Mouse (Mus musculus): ENCODE results near the gene Rnf212. TPM values are rescaled to one million over a fixed set of nuclear protein-coding genes. Genes with fewer than 3 reads are reported as not detected.

Gene Rnf212
- polyA plus RNA-seq, 1 experiment from 2014 or later = not detected

DNA sequence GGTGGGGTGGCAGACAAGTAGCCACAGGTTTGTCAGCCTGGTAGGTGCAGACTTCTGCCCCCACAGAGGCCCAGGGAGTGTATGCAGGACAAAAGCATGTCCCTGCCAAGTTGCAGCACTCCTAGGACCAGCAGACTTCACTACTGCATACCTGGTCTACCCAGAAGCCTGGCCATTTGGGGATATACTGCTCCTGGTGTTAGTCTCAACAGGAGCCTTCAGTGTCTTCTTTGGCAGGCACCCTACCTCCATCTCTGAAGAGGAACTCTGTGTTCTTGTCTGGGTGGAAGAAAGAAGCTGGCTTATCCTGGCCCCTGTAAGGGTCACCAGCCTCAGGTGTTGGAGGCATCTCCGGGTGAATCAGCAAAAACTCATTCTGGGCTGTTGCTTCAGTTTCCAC lies 58.8 kb downstream of the Rnf212 start:
- Histone ChIP-seq H3K4me1 (replicated peaks; ENCODE audit: insufficient read depth, low read length) (no peaks in the 10 kb centered on the region), H3K4me2 (ENCODE audit: low read length) (no peak overlapping the region), H3K9ac (ENCODE audit: low read depth, low read length) (no peak overlapping the region), H3K4me3 (replicated peaks; ENCODE audit: low read depth, low read length) (no peak overlapping the region), H3K9me3 (replicated peaks; ENCODE audit: low read length) (no peaks in the 10 kb centered on the region), H3K27ac (no peak overlapping the region), H3K36me3 (ENCODE audit: insufficient read depth, low read length) (no peaks in the 10 kb centered on the region), H3K27me3 (ENCODE audit: insufficient read depth, low read length) (no peaks in the 10 kb centered on the region)
- 73% methylated on average over 1 of the region's 1 CpGs for WGBS
- ATAC-seq (replicated peaks; ENCODE audit: low FRiP score, low read depth) = no peak
- no peak for DNase-seq (ENCODE audit: low spot score)
- no peak for TF ChIP-seq CTCF (IDR thresholded peaks at IDR 0.05; ENCODE audit: low read depth)

- H3K36me3 ChIP-seq (ENCODE audit: insufficient read depth, low read length) = no peaks in the 10 kb centered on the region
- H3K4me2 ChIP-seq (ENCODE audit: low read length) = no peak overlapping the region
- ATAC-seq (replicated peaks; ENCODE audit: low FRiP score, low read depth) = no peak
- no peaks in the 10 kb centered on the region for H3K27me3 ChIP-seq (ENCODE audit: insufficient read depth, low read length)
- no peaks in the 10 kb centered on the region for H3K4me1 ChIP-seq (replicated peaks; ENCODE audit: insufficient read depth, low read length)
- TF ChIP-seq CTCF (IDR thresholded peaks at IDR 0.05; ENCODE audit: low read depth) = no peak
- no peak overlapping the region; the same call in 1 of the 2 replicates for H3K9ac ChIP-seq (ENCODE audit: low read depth, low read length)
- no peaks in the 10 kb centered on the region for H3K9me3 ChIP-seq (replicated peaks; ENCODE audit: low read length)
- H3K27ac ChIP-seq = no peak overlapping the region
- DNase-seq (ENCODE audit: low spot score) = no peak
- no peak overlapping the region for H3K4me3 ChIP-seq (replicated peaks; ENCODE audit: low read depth, low read length)
- WGBS = 55% methylated on average over 6 of the region's 6 CpGs
These were observed 60.6 kb downstream of the Rnf212 start for GRCm38 (mm10) chr5:108714149-108714548.

DNA sequence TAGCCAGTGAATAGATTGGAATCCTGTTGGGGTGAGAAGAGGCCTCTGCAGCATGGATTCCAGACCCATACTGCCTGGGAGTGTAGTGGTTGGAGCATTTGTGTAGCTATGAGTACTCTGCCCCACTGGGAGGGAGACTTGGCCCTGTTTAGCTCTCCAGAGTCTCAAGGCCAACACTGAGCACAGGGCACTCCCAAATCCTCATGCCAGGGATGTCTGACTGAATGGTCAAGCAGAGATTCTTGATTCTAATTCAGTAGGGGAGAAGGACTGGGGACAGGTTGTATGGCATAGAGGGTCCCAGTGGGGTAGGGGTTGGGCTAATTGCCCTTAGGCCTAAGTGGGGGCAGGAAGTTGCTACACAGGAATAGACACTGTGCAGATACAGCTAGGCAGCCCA lies 61.1 kb downstream of the Rnf212 start:
- ATAC-seq (replicated peaks; ENCODE audit: low FRiP score, low read depth) (no peak), DNase-seq (ENCODE audit: low spot score) (no peak)
- H3K4me2 ChIP-seq (ENCODE audit: low read length) = no peak overlapping the region
- no peak overlapping the region for H3K4me3 ChIP-seq (replicated peaks; ENCODE audit: low read depth, low read length)
- no peaks in the 10 kb centered on the region for H3K9me3 ChIP-seq (replicated peaks; ENCODE audit: low read length)
- TF ChIP-seq CTCF (IDR thresholded peaks at IDR 0.05; ENCODE audit: low read depth) = no peak
- H3K4me1 ChIP-seq (replicated peaks; ENCODE audit: insufficient read depth, low read length) = no peaks in the 10 kb centered on the region
- no peak overlapping the region for H3K27ac ChIP-seq
- no peaks in the 10 kb centered on the region for H3K36me3 ChIP-seq (ENCODE audit: insufficient read depth, low read length)
- no peaks in the 10 kb centered on the region for H3K27me3 ChIP-seq (ENCODE audit: insufficient read depth, low read length)
- no peak overlapping the region; the same call in 1 of the 2 replicates for H3K9ac ChIP-seq (ENCODE audit: low read depth, low read length)

DNA sequence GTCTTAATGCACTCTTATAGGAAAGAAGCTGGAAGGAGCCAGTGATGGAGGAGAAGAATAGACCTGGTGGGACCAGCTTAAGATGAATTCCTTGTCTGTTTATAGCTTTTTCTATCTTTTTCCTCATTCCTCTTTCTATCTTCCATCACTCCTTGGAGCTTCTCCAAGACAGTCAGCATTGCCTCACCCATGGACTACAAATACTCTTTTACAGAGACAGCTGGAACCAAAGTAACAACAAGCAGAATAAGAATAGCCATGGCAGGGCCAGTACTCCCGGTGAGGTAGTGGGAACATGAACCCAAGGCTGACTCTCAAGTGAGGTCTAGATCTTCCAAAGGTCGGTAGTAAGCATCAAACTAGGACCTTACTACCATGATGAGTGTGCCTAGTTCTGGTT lies 61.7 kb downstream of the Rnf212 start:
- Histone ChIP-seq H3K36me3 (ENCODE audit: insufficient read depth, low read length) (no peaks in the 10 kb centered on the region), H3K4me3 (replicated peaks; ENCODE audit: low read depth, low read length) (no peak overlapping the region), H3K9me3 (replicated peaks; ENCODE audit: low read length) (no peaks in the 10 kb centered on the region), H3K9ac (ENCODE audit: low read depth, low read length) (no peak overlapping the region), H3K4me1 (replicated peaks; ENCODE audit: insufficient read depth, low read length) (no peaks in the 10 kb centered on the region), H3K4me2 (ENCODE audit: low read length) (no peak overlapping the region), H3K27ac (no peak overlapping the region), H3K27me3 (ENCODE audit: insufficient read depth, low read length) (no peaks in the 10 kb centered on the region)
- ATAC-seq (replicated peaks; ENCODE audit: low FRiP score, low read depth) = no peak
- WGBS = 90% methylated on average over 2 of the region's 2 CpGs
- no peak for DNase-seq (ENCODE audit: low spot score)
- TF ChIP-seq CTCF (IDR thresholded peaks at IDR 0.05; ENCODE audit: low read depth) = no peak

- Histone ChIP-seq H3K9me3 (replicated peaks; ENCODE audit: low read length) (no peaks in the 10 kb centered on the region), H3K9ac (ENCODE audit: low read depth, low read length) (no peak overlapping the region), H3K4me3 (replicated peaks; ENCODE audit: low read depth, low read length) (no peak overlapping the region), H3K4me2 (ENCODE audit: low read length) (no peak overlapping the region), H3K27me3 (ENCODE audit: insufficient read depth, low read length) (no peaks in the 10 kb centered on the region), H3K36me3 (ENCODE audit: insufficient read depth, low read length) (no peaks in the 10 kb centered on the region), H3K4me1 (replicated peaks; ENCODE audit: insufficient read depth, low read length) (no peaks in the 10 kb centered on the region), H3K27ac (no peak overlapping the region)
- TF ChIP-seq CTCF (IDR thresholded peaks at IDR 0.05; ENCODE audit: low read depth) = no peak
- DNase-seq (ENCODE audit: low spot score) = no peak
- WGBS = 69% methylated on average over 5 of the region's 6 CpGs
- ATAC-seq (replicated peaks; ENCODE audit: low FRiP score, low read depth) = no peak
These were observed 62.8 kb downstream of the Rnf212 start for GRCm38 (mm10) chr5:108711968-108712367.

DNA sequence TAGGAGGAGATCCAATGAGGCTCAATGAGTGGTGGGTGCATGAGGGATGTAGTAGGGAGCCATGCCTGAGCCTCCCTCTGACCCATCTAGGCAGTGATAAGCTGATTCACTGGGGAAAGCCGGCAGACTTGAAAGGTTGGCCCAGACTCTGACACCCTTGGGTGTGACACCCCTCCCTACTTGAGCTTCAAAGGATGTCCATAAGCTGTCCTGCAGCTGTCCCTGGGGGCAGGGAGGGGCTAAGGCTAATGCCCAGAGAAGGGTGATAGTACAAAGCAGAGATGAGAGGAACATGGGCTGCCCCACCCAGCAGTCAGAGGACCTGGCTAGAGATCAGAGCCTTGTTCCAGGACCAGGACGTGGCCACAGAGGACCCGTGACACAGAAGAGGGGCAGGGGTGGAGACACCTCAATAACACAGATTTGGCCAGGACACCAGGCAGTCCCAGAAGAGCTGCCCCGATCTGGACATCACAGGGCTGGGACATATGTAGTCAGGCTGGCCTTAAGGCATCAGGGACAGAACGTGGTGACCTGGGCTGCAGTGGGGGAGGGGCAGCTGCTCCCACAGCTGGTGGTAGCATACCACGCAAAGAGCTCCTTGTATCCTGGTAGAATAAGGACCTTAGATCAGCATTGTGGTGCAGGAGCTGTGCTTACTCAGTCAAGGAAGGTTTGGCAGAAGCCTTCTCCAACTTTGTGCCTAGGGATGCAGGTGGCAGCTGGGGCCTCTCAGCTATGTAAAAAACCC lies 65.6 kb downstream of the Rnf212 start:
- Histone ChIP-seq H3K9me3 (replicated peaks; ENCODE audit: low read length) (no peaks in the 10 kb centered on the region), H3K4me1 (replicated peaks; ENCODE audit: insufficient read depth, low read length) (no peaks in the 10 kb centered on the region), H3K9ac (ENCODE audit: low read depth, low read length) (no peak overlapping the region), H3K4me3 (replicated peaks; ENCODE audit: low read depth, low read length) (no peak overlapping the region), H3K4me2 (ENCODE audit: low read length) (no peak overlapping the region), H3K27me3 (ENCODE audit: insufficient read depth, low read length) (no peaks in the 10 kb centered on the region), H3K36me3 (ENCODE audit: insufficient read depth, low read length) (0 out of 2 replicates have a peak, but pooled peaks cover 12% of the 10 kb centered on the region), H3K27ac (no peak overlapping the region)
- WGBS = 47% methylated on average over 6 of the region's 6 CpGs
- TF ChIP-seq CTCF (IDR thresholded peaks at IDR 0.05; ENCODE audit: low read depth) = no peak
- ATAC-seq (replicated peaks; ENCODE audit: low FRiP score, low read depth) (no peak), DNase-seq (ENCODE audit: low spot score) (no peak)

GRCm38 (mm10) chr5:108708419-108708818 lies 66.4 kb downstream of the Rnf212 start:
- Histone ChIP-seq H3K4me3 (replicated peaks; ENCODE audit: low read depth, low read length) (no peak overlapping the region), H3K9ac (ENCODE audit: low read depth, low read length) (no peak overlapping the region), H3K36me3 (ENCODE audit: insufficient read depth, low read length) (0 out of 2 replicates have a peak, but pooled peaks cover 12% of the 10 kb centered on the region), H3K27me3 (ENCODE audit: insufficient read depth, low read length) (no peaks in the 10 kb centered on the region), H3K9me3 (replicated peaks; ENCODE audit: low read length) (no peaks in the 10 kb centered on the region), H3K4me2 (ENCODE audit: low read length) (no peak overlapping the region), H3K27ac (no peak overlapping the region), H3K4me1 (replicated peaks; ENCODE audit: insufficient read depth, low read length) (no peaks in the 10 kb centered on the region)
- DNase-seq (ENCODE audit: low spot score) (no peak), ATAC-seq (replicated peaks; ENCODE audit: low FRiP score, low read depth) (peak; percentile 88)
- no peak for TF ChIP-seq CTCF (IDR thresholded peaks at IDR 0.05; ENCODE audit: low read depth)
- WGBS = 96% methylated on average over 1 of the region's 1 CpGs
